Mouse (Mus musculus) retina, postnatal 1 day (tissue): ENCODE data around the gene Trappc12.
A peak's percentile ranks its signal among the peaks of the same experiment; 100 is the strongest.
"Not testable (repeated sequence)": the region's sequence is repeated elsewhere in the genome, so short reads cannot be mapped to it uniquely, and the experiment has no call there.

Experiments used
- DNase-seq: peaks from one replicate; pipeline ENCODE4 v3.0.0-alpha.2; 2012

Gene Trappc12

DNA sequence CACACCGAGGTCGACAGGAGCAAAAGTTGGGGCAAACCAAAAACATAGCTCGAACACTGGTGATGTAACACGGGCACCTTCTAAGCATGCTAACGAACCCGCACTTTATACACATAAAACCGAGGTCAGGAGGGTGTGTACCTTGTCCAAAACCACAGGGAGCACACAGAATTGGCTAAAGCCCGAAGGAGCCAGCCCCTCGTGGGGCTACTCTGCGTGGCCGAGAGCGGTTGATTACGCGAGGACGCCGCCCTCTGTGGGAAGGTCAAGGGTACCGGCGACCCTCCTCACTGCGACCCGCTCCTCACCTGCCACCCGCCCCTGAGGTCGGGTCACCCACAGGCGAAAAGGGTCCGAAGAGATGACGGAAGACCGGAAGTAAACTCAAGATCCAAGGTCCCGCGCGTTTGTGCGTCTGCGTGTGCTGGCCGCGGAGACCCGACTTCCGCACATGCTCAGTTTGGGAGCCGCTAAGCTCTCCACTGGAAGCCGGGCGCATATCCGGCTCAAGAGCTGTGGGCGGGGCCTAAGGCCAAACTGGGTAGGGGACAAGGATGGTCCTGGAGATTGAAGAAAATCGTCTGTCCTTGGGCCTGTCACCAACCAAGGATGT is at the start of gene Trappc12:
TSS of gene Trappc12 (minus strand) at position 452 of the 613 bp plus-strand sequence.
- DNase-seq = peak; percentile 96

DNA sequence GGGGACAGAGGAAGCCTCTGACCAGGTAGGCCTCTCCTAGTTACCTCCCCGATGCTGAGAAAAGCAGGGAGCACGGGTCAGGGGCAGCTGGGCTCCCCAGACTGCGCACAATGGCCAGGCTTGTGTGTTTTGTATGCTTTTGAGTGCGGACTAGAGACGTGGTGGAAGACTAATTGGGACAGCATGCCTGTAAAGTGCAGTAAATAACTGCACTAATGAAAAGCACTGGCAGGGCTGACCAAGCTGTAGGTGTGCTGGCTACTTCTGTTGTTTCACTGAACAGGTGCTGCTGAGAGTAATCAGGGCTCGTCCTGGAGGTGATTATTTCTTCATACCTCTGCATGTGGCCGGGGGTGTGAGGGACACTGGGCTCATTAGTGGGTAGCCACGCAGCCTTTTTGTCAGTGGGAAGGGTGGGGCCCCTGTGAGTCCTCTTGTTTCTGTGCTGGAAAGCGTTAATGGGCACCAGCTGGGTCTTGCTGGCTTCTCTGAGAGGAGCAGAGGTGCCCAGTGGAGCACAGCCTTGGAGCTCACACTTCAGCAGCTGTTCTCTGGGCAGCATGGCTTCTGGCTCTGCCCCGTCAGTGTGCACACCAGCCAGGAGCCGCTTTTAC is 49.6 kb upstream of the Trappc12 start:
- DNase-seq = peak; percentile 88

DNA sequence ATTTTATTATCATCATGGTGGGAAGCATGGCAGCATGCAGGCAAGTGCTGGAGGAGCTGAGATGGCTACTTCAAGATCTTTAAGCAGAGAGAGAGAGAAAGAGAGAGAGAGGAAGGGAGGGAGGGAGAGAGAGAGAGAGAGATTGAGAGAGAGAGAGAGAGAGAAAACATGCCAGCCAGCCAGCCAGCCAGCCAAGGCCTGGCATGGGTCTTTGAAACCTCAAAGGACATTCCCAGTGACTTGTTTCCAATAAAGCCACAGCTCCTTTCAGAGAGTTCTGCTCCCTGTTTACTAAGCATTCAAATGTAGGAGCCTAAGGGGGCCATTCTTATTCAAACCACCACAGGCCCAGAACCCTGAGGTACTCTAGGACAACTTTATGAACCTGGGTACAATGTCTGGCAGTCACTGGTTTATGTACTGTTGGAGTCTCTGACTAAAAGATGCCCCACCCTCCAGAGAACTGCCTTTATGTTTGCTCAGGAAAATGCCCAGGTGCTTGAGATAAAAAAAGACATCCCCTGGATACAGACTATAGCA is 46.7 kb upstream of the Trappc12 start:
- DNase-seq = no peak

DNA sequence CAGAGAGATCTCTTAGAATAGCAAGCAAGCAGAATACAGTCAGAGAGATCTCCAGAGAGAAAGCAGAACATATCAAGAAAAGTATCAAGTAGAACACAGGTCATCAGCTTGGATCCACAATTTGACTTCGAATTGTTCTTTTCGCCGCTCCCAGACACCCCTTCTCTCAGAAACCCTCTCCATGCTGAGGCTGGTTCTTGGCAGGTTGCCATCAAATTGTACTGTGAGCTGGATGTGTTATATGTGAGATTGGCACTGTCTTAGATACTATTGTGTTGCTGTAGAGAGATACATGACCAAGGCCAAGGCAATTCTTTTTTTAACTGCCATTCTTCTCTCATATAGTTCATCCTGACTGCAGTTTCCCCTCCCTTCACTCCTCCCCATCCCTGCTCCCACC is 44.8 kb upstream of the Trappc12 start:
- no peak for DNase-seq

DNA sequence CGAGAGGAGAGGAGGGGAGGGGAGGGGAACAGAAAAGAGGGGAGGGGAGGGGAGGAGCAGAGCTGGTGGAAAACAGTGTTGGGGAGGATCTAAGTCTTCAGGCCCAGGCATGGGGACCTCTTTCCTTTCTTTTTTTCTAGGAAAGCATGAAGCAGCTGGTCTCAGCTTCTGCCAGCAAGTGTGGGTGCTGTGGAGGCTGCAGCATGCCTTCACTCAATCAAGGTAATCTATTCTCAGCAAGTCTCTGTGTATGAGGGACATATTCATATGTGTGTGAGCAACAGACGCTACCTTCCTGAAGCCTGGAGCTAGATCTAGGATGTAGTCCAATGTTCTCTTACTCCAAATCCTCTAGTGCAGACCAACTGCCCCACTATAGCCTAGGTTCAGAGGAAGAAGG is 43.4 kb upstream of the Trappc12 start:
- DNase-seq = no peak

DNA sequence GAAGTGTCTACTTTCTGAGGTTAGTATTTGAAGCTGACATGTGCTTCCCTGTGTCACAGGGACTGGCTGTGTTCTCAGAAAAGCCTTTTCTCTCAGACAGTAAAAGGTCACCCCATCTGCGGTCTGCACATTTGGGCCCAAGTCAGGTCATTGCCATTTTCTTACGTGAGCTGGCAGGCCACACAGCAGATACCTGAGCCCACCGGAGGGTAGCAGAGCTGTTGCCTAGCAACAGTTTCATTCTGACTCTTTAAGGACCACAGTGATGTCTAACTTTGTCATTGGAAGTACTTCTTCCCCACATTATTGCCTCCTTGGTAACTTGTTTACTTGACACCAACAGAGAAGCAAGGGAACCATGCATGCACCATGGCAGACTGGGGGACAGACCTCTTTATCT is 42.3 kb upstream of the Trappc12 start:
- DNase-seq = no peak

DNA sequence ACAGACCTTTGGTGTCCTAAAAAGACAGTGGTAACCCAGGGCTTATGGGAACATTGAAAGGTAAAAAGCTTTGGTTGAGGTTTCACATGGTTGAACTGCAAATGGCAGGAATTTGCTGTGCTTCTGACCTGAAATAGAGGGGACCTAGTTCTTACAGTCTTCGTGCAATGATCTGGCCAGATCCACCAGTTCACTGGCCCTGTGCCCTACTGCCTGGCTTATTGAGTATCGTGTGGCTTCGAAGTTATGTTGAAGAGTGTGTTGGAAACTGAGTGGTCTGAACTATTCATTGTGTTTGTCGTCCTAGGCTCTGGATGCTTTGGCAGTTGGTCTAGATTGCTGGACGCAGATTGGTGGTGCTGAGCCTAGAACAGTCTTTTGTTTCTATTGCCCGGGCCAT is 36.0 kb upstream of the Trappc12 start:
- DNase-seq = no peak

DNA sequence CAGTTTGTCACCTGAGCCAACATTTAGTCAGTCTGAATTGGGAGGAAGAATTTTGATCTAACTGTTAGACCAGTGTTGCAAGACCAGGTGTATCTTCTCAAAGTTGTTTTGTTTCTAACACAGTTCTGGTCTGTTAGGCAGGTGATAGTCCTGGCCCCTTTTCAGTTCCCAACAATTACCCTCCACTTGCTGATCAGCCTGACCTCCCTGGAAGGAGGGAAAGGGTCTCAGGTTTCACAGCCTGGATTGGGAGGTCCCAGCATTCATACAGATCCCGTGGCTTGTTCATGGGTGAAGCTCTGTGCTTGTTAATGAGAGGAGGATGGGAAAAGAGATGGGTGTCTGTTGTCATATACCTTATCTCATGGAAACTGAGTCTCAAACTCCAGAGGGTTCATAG is 35.0 kb upstream of the Trappc12 start:
- peak; percentile 75 for DNase-seq

DNA sequence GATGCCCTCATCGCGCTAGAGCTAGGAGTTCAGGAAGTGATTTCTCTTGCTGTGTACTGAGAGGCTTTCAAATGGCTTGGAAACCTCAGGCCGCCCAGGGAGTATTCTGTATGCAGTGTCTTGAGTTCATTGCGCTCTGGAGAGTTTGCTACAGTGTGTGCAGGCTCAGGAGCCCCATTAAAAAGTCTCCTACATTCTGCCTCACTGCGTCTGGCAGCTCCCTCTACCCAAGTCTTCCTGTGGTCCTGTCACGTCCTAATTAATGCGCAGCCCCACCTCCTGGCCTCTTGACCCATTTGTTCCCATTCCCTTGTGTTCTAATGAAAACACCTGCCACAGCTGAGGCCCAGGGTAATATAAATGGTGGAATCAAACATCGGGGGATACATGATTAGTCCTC is 34.6 kb upstream of the Trappc12 start:
- peak; percentile 92 for DNase-seq

DNA sequence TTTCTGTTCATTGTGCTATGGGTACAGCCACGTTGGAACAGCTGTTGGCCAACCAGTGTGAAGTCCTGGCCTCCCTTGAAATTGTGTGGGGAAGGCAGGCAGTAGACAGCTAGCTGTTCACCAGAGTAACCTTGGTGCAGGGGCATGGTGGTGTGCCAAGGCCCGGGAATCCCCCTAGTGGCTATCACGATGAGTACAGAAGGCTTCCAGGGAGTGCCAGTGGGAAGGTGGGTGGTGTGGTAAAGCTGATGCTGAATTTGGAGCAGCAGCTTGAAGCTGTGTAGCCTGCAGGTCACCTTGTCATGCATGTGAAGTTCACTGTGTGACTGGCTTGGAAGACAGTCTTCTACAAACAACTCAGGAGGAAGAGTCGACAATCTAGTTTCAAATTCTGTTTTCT is 34.1 kb upstream of the Trappc12 start:
- DNase-seq = peak; percentile 82

DNA sequence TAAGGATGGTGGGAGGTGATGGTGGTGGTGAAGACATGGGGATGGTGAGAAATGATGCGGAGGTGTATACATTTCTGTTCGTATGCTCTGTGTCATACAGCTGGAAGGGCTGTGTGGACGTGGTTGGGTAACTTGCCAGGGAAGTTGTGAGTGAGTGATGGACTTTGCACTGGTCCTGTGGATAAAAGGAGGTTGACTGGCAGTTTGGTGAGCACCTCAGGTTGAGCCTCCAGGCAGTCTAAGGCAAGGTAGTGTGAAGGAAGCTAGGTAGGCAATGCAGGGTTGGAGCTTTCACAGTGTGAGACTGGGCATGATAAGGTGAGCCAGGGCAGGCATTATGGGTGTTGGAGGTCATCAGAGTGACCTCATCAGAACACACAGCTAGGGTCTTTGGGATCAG is 32.4 kb upstream of the Trappc12 start:
- no peak for DNase-seq

DNA sequence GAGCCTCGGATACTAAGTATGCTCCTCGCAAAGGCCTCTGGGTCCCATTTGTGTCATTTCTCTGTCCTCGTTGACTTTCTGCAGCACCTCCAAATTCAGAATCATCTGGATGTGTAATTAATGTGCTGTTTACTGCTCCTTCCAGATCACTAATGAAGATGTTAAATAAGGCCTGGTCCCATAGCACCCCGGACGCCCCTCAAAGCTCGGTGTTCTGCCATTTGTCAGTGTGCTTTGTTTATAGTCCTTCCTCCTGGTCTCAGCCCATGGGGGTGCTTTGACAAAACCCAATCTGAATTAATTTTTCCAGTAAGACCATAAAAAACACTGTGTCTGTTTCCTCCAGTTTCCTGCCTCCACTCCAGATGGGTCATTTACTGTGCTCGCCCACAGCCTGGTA is 29.9 kb upstream of the Trappc12 start:
- DNase-seq = no peak

DNA sequence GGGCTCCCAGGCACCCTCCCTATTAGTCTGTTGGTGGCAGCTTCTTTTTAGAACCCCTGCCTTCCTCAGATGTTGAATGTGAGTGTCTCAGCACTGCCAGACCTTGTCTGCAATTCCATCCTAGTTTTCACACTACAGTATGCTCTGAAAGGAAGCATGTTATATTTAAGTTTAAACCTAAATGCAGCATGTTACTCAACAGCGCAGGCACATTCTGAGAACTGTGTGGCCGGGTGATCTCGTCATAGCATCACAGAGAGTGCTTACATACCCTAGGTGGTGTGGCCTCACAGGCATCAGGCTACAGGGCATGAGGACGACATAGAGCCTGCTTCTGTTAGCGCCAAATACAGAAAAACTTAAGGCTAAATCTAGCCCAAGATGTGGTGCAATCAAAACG is 25.4 kb upstream of the Trappc12 start:
- no peak for DNase-seq

DNA sequence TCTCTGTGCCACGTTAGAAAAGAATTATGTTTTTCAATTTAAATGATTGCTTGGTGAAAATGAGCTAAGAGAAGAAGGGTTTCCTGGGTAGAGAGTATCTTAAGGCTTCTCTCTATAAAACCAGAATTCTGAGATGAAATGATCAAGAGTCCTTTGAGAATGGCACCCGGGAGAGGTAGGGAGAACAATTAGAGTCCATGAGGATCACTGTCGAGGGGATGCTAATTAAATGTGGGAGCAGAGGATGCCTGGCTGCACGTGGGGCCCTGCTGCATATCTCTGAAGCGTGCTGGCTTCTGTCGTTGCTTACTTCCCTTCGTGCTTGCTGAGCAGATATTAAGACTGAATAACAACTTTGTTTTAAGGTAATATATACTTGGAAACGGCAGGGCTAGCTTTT is 24.8 kb upstream of the Trappc12 start:
- no peak for DNase-seq

DNA sequence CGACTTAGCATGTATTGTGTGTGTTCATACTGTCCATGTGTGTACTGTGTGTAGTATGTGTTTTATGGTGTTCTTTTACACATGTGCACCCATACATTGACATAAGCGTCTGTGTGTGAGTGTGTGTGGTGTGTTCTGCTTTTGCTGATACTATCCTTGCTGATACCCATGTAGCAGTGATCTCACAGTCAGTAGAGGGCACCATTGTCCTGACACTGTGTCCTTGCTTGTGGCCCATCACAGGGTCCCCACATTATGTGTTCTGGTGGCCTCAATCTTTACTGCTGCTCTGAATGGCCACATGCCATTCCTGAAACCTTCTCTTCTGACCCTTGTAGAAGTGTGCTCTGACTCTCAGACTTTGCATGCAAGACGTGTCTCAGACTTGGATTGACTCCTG is 23.5 kb upstream of the Trappc12 start:
- DNase-seq = peak; percentile 71

DNA sequence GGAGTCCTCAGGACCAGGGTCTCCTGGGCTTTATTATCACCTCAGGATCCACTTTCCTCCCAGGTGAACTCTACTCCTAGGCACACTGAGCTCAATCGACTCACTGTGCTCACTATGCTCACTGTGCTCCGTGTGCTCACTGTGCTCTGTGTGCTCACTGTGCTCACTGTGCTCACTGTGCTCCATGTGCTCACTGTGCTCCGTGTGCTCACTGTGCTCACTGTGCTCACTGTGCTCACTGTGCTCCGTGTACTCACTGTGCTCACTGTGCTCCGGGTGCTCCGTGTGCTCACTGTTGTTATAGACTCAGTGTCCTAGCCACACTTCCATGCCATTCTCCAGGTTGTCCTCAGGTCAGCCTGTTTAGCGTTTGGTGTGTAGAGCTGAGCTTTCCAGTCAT is 19.7 kb upstream of the Trappc12 start:
- DNase-seq = no peak

DNA sequence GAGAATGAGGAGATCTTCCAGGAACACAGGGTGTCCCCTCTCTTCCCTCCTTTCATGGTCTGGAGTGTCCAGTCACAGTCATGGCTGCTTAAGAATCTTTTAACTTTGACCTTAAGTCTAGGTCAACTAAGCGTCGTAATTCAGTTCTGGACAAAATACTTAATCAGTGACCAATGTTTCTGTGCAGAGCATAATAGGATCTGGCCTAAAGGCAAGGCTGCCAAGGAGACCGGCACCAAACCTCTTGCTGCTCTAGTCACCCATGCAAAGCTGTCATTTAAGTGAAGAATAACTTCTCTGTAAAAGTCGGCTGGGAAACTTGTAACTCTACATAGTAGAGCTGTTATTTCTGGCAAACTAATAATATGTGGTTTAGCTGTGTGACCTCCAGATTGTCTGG is 5.7 kb upstream of the Trappc12 start:
- no peak for DNase-seq

DNA sequence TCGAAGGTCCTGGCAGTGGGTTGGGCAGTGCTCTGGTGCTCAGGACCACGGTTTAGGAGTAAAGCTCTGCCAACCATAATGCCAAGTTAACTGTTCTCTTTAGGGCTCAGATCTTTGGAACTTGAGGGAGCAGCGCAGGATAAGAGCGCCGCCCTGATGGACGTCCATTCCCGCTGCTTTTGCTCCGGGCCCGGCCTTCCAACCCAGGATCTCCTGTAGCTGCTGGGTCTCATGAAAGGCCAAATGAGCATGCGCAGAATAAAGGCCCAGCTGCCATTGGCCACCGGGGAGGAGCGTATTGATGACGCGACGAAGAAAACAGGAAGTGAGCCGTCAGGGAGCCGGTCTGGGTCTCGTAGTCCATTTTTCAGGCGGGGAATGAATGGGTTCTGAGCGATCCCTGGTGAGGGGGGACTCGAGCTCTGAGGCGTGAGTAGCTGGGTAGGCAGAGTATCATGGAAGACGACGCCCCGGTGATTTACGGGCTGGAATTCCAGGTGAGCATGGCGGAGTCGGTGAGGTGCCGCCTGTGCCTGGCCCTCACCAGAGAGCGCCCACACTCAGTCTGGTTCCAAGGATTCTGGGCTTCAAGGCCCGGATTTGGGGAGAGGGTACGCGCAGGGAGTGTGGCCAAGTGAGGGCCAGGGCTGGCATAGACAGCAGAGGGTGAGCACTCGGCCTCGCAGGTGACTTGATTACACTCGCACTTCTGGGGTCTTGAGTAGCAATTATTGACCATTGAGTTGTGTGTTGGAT is 1.4 kb upstream of the Trappc12 start, which contains the start of gene Eipr1:
TSS of gene Eipr1 (plus strand) at position 296 of the 756 bp plus-strand sequence.
- peak; percentile 98 for DNase-seq

DNA sequence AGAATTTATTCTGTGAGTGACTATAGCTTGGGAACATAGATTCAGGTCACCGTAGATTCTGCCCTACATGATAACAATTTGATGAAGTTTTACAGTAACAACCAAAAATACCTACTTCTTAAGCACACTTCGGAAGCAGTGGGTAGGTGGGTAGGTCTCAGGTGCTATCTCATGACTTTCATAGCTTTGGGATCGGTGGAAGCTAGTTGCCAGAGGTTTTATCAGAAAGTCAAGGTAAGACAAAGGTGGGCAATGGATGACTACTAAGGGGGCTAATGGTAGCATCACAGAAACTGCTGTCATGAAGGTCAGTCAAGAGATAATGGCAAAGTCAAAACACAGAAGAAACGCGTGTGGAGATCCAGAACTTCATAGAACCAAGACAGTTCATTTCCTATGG is 604 bp upstream of the Trappc12 start:
- no peak for DNase-seq

DNA sequence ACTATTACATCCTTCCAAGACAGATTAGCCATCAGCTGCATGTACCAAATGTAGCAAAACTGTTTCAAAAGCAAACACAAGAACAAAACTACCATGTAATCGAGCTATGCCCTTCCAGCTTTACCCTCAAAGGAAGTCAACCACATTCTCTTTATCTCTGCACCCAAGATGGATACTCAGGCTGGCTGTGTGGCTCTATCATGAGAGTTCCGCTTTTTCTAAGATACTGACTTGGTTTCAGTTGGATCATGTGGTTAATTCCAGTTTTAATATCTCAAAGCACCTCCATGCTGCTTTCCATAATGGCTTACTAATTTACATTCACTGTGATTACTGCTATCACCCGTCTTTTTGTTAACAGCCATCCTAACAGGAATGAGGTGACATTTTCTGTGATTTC is 6.9 kb downstream of the Trappc12 start:
- DNase-seq = no peak

DNA sequence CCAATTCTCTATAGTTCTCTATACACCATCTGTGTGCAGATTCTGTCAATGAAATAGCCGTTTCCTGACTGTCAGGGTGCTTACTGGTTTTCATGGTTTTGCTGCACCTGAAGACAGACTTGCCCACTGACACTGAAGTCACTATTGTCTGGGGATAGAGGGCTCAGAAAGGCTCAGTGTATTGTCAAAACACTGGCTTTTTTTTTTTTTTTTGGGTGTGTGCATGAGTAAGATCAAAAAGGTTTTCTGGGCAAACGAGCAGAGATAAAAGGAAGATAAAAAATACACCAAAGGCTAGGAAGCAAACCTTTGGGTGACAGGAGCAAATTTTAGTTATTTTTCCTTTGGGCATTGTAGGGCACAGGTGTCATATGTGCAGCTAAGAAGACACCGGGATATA is 15.0 kb downstream of the Trappc12 start:
- DNase-seq = no peak

DNA sequence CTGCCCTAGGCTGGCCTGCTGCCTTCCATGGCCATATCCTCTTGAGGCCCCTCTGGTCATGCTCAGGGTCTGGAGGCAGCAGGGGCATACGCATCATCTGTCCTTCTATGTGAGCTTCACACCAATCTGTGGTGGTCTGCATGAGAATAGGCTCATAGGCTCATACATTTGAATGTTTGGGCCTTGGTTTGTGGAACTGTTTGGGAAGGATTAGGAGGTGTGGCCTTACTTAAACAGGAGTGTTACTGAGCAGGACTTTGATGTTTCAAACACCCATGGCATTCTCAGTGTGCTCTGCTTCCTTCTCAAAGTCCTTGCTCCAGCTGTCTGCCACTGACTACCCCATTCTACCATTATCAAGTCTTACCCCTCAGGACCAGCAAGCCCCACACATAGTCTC is 16.0 kb downstream of the Trappc12 start:
- DNase-seq = no peak

DNA sequence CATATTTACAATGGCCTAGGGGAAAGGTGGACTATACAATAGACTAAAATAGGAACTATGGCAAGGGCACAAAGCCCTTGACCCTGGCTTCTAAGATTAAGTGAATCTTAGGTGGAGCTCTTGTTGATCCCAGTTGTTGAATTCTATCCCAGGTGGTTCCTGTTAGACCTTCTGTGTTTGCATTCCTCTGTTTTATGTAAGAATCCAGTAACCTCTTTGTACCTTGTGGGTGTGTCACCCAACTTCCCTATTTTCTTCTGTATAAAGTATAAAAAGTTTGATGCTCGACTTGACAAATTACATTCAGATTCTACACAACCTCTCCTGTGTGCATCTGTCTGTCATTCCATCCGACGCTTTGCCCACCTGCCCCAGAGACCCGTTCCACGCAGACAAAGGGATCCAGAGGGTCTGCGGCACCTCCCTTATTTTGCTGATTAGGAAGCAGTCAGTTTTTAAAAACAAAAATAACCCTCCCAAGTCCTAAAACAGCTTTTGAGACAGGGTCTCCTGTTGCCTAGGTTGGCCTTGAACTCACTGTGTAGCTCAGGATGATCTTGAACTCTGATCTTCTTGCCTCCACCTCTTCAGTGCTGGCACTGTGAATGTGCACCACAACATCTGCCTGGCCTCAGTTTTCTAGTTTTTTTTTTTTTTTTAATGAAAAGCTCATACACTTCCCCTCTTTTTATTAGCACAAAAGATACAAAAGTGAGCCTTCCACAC is 16.6 kb downstream of the Trappc12 start:
- DNase-seq = not testable (repeated sequence)
